Mouse (Mus musculus) cerebellum, adult 18-20 months (tissue): ENCODE data around the gene Strbp.

Experiments used
- DNase-seq, 2 experiments: peaks; one replicate each; pipeline ENCODE4 v3.0.0; 2021

Gene Strbp

GRCm38 (mm10) chr2:37702301-37703172 is 1.1 kb downstream of the Strbp start:
- DNase-seq, result peak; percentile 44 to 53

GRCm38 (mm10) chr2:37689064-37689615 is 14.5 kb downstream of the Strbp start:
- DNase-seq, result no peak

- no peak for DNase-seq
Observed at GRCm38 (mm10) chr2:37687031-37687430, 16.6 kb downstream of the Strbp start.

GRCm38 (mm10) chr2:37684864-37685263 is 18.8 kb downstream of the Strbp start:
- no peak for DNase-seq

GRCm38 (mm10) chr2:37682197-37682811 is 21.4 kb downstream of the Strbp start:
- DNase-seq, result peak in 1 of 2 experiments; percentile 19

GRCm38 (mm10) chr2:37651086-37651485 is 52.6 kb downstream of the Strbp start:
- no peak for DNase-seq

GRCm38 (mm10) chr2:37649590-37649989 is 54.1 kb downstream of the Strbp start:
- DNase-seq, result no peak

- no peak for DNase-seq
Observed at GRCm38 (mm10) chr2:37648966-37649365, 54.7 kb downstream of the Strbp start.

- no peak for DNase-seq
Observed at GRCm38 (mm10) chr2:37623343-37623742, 80.3 kb downstream of the Strbp start.

GRCm38 (mm10) chr2:37587919-37588318 is 115.7 kb downstream of the Strbp start:
- no peak for DNase-seq

GRCm38 (mm10) chr2:37578185-37578584 is 125.5 kb downstream of the Strbp start:
- DNase-seq, result no peak

- peak; percentile 60 to 77 for DNase-seq
Observed at GRCm38 (mm10) chr2:37576661-37577060, 127.0 kb downstream of the Strbp start.

GRCm38 (mm10) chr2:37572141-37572540 is 131.5 kb downstream of the Strbp start:
- DNase-seq, result no peak

GRCm38 (mm10) chr2:37570703-37571102 is 133.0 kb downstream of the Strbp start:
- DNase-seq, result no peak

GRCm38 (mm10) chr2:37569888-37570287 is 133.8 kb downstream of the Strbp start:
- peak in 1 of 2 experiments; percentile 19 for DNase-seq

- no peak for DNase-seq
Observed at GRCm38 (mm10) chr2:37566035-37566434, 137.6 kb downstream of the Strbp start.

GRCm38 (mm10) chr2:37565579-37565978 is 138.1 kb downstream of the Strbp start:
- no peak for DNase-seq

GRCm38 (mm10) chr2:37556366-37556765 is 147.3 kb downstream of the Strbp start:
- peak in 1 of 2 experiments; percentile 25 for DNase-seq

GRCm38 (mm10) chr2:37549346-37550012 is 154.2 kb downstream of the Strbp start:
- DNase-seq, result peak; percentile 30 to 46

GRCm38 (mm10) chr2:37531639-37532038 is 172.0 kb downstream of the Strbp start:
- no peak for DNase-seq

- no peak for DNase-seq
Observed at GRCm38 (mm10) chr2:37530766-37531165, 172.9 kb downstream of the Strbp start.

- no peak for DNase-seq
Observed at GRCm38 (mm10) chr2:37529397-37529796, 174.3 kb downstream of the Strbp start.

GRCm38 (mm10) chr2:37527587-37527986 is 176.1 kb downstream of the Strbp start:
- DNase-seq, result no peak
